Mouse (Mus musculus): ENCODE measurements around the gene Gpn3. TPM values are rescaled to one million over a fixed set of nuclear protein-coding genes. Genes with fewer than 3 reads are reported as not detected.

Gene Gpn3
- polyA plus RNA-seq, 1 experiment: 18.9 TPM

- H3K27me3 ChIP-seq (ENCODE audit: control insufficient read depth, insufficient read depth, insufficient read length): no peaks in the 10 kb centered on the region
- H3K4me3 ChIP-seq: no peak overlapping the region
- no peak overlapping the region for H3ac ChIP-seq (ENCODE audit: control insufficient read depth, insufficient read length)
- no peaks in the 10 kb centered on the region for H3K36me3 ChIP-seq (ENCODE audit: control insufficient read depth, insufficient read depth)
- H3K79me2 ChIP-seq (ENCODE audit: control insufficient read depth, insufficient read depth): no peaks in the 10 kb centered on the region
- no peak for TF ChIP-seq MAX (IDR thresholded peaks at IDR 0.05; ENCODE audit: low read depth)
- no peak for TF ChIP-seq MYOG (IDR thresholded peaks at IDR 0.05; ENCODE audit: control insufficient read depth in 1 of 3, insufficient read depth in 1 of 3, insufficient read length in 2 of 3, low read depth in 2 of 3)
- no peak for TF ChIP-seq TCF3 (IDR thresholded peaks at IDR 0.05; ENCODE audit: insufficient read length, low read depth)
- no peak for TF ChIP-seq REST (IDR thresholded peaks at IDR 0.05; ENCODE audit: insufficient read depth, insufficient read length)
- no peak for TF ChIP-seq E2F4 (IDR thresholded peaks at IDR 0.05; ENCODE audit: insufficient read depth)
- no peak for TF ChIP-seq USF1 (IDR thresholded peaks at IDR 0.05; ENCODE audit: low read depth)
- TF ChIP-seq MYOD1 (IDR thresholded peaks at IDR 0.05; ENCODE audit: control insufficient read depth in 1 of 3, insufficient read length in 2 of 3, low read depth in 2 of 3): no peak
- TF ChIP-seq SRF (IDR thresholded peaks at IDR 0.05; ENCODE audit: control insufficient read depth, insufficient read length, low read depth): no peak
- no peak for TF ChIP-seq POLR2AphosphoS2 (IDR thresholded peaks at IDR 0.05; ENCODE audit: insufficient read length, low read depth)
- no peak for TF ChIP-seq TCF12 (IDR thresholded peaks at IDR 0.05; ENCODE audit: insufficient read depth, poor library complexity, severe bottlenecking)
- TF ChIP-seq POLR2A (IDR thresholded peaks at IDR 0.05; ENCODE audit: insufficient read length, low read depth): no peak
- no peak for TF ChIP-seq CEBPB (IDR thresholded peaks at IDR 0.05; ENCODE audit: insufficient read depth, poor library complexity, severe bottlenecking)
- H3K4me2 ChIP-seq (ENCODE audit: low read depth): no peak overlapping the region
Measured at GRCm38 (mm10) chr5:122327283-122327682, 44.4 kb upstream of the Gpn3 start.

- Histone ChIP-seq H3ac (ENCODE audit: control insufficient read depth, insufficient read length) (no peak overlapping the region), H3K79me2 (ENCODE audit: control insufficient read depth, insufficient read depth) (no peaks in the 10 kb centered on the region), H3K36me3 (ENCODE audit: control insufficient read depth, insufficient read depth) (no peaks in the 10 kb centered on the region), H3K27me3 (ENCODE audit: control insufficient read depth, insufficient read depth, insufficient read length) (no peaks in the 10 kb centered on the region), H3K4me3 (no peak overlapping the region), H3K4me2 (ENCODE audit: low read depth) (no peak overlapping the region)
- TF ChIP-seq TCF3 (IDR thresholded peaks at IDR 0.05; ENCODE audit: insufficient read length, low read depth) (no peak), MYOG (IDR thresholded peaks at IDR 0.05; ENCODE audit: control insufficient read depth in 1 of 3, insufficient read depth in 1 of 3, insufficient read length in 2 of 3, low read depth in 2 of 3) (no peak)
Measured at GRCm38 (mm10) chr5:122330269-122330668, 41.4 kb upstream of the Gpn3 start.

DNA sequence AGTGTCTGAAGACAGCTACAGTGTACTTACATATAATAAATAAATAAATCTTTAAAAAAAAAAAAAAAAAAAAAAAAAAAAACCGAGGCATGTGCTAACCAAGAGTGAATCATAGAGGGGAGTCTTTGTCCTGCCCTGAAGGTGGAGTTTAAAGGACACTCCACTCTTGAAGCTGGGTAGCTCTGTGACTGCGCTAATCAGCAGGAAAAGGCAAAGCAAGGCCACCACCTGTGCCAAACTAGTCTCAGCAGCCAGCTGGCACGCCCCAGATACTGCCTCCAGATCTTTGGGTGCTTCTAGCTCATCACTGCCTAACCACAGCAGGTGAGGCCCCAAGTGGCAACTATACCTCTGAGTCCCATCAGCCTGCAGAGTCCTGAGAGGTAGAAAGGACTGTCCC lies 37.0 kb upstream of the Gpn3 start:
- Histone ChIP-seq H3K4me3 (no peak overlapping the region), H3K79me2 (ENCODE audit: control insufficient read depth, insufficient read depth) (no peaks in the 10 kb centered on the region), H3ac (ENCODE audit: control insufficient read depth, insufficient read length) (no peak overlapping the region), H3K4me2 (ENCODE audit: low read depth) (no peak overlapping the region), H3K27me3 (ENCODE audit: control insufficient read depth, insufficient read depth, insufficient read length) (no peaks in the 10 kb centered on the region), H3K36me3 (ENCODE audit: control insufficient read depth, insufficient read depth) (no peaks in the 10 kb centered on the region)
- TF ChIP-seq MYOD1 (IDR thresholded peaks at IDR 0.05; ENCODE audit: control insufficient read depth in 1 of 3, insufficient read length in 2 of 3, low read depth in 2 of 3) (no peak), TCF3 (IDR thresholded peaks at IDR 0.05; ENCODE audit: insufficient read length, low read depth) (no peak), MYOG (IDR thresholded peaks at IDR 0.05; ENCODE audit: control insufficient read depth in 1 of 3, insufficient read depth in 1 of 3, insufficient read length in 2 of 3, low read depth in 2 of 3) (no peak), TCF12 (IDR thresholded peaks at IDR 0.05; ENCODE audit: insufficient read depth, poor library complexity, severe bottlenecking) (no peak), REST (IDR thresholded peaks at IDR 0.05; ENCODE audit: insufficient read depth, insufficient read length) (no peak), SRF (IDR thresholded peaks at IDR 0.05; ENCODE audit: control insufficient read depth, insufficient read length, low read depth) (no peak), CEBPB (IDR thresholded peaks at IDR 0.05; ENCODE audit: insufficient read depth, poor library complexity, severe bottlenecking) (no peak), E2F4 (IDR thresholded peaks at IDR 0.05; ENCODE audit: insufficient read depth) (no peak), MAX (IDR thresholded peaks at IDR 0.05; ENCODE audit: low read depth) (no peak), USF1 (IDR thresholded peaks at IDR 0.05; ENCODE audit: low read depth) (no peak), POLR2A (IDR thresholded peaks at IDR 0.05; ENCODE audit: insufficient read length, low read depth) (no peak), POLR2AphosphoS2 (IDR thresholded peaks at IDR 0.05; ENCODE audit: insufficient read length, low read depth) (no peak)

- Histone ChIP-seq H3K27me3 (ENCODE audit: control insufficient read depth, insufficient read depth, insufficient read length) (no peaks in the 10 kb centered on the region), H3ac (ENCODE audit: control insufficient read depth, insufficient read length) (no peak overlapping the region), H3K79me2 (ENCODE audit: control insufficient read depth, insufficient read depth) (no peaks in the 10 kb centered on the region), H3K4me3 (no peak overlapping the region), H3K4me2 (ENCODE audit: low read depth) (no peak overlapping the region), H3K36me3 (ENCODE audit: control insufficient read depth, insufficient read depth) (no peaks in the 10 kb centered on the region)
- TF ChIP-seq MYOD1 (IDR thresholded peaks at IDR 0.05; ENCODE audit: control insufficient read depth in 1 of 3, insufficient read length in 2 of 3, low read depth in 2 of 3): no peak
- no peak for TF ChIP-seq POLR2A (IDR thresholded peaks at IDR 0.05; ENCODE audit: insufficient read length, low read depth)
- no peak for TF ChIP-seq REST (IDR thresholded peaks at IDR 0.05; ENCODE audit: insufficient read depth, insufficient read length)
- no peak for TF ChIP-seq MAX (IDR thresholded peaks at IDR 0.05; ENCODE audit: low read depth)
- no peak for TF ChIP-seq SRF (IDR thresholded peaks at IDR 0.05; ENCODE audit: control insufficient read depth, insufficient read length, low read depth)
Measured at GRCm38 (mm10) chr5:122336554-122337294, 35.0 kb upstream of the Gpn3 start.

- no peaks in the 10 kb centered on the region for H3K36me3 ChIP-seq (ENCODE audit: control insufficient read depth, insufficient read depth)
- TF ChIP-seq MYOD1 (IDR thresholded peaks at IDR 0.05; ENCODE audit: control insufficient read depth in 1 of 3, insufficient read length in 2 of 3, low read depth in 2 of 3) (no peak), MYOG (IDR thresholded peaks at IDR 0.05; ENCODE audit: control insufficient read depth in 1 of 3, insufficient read depth in 1 of 3, insufficient read length in 2 of 3, low read depth in 2 of 3) (no peak), MAX (IDR thresholded peaks at IDR 0.05; ENCODE audit: low read depth) (no peak), TCF3 (IDR thresholded peaks at IDR 0.05; ENCODE audit: insufficient read length, low read depth) (no peak), CEBPB (IDR thresholded peaks at IDR 0.05; ENCODE audit: insufficient read depth, poor library complexity, severe bottlenecking) (no peak), REST (IDR thresholded peaks at IDR 0.05; ENCODE audit: insufficient read depth, insufficient read length) (no peak), POLR2A (IDR thresholded peaks at IDR 0.05; ENCODE audit: insufficient read length, low read depth) (no peak), POLR2AphosphoS2 (IDR thresholded peaks at IDR 0.05; ENCODE audit: insufficient read length, low read depth) (no peak), E2F4 (IDR thresholded peaks at IDR 0.05; ENCODE audit: insufficient read depth) (no peak), USF1 (IDR thresholded peaks at IDR 0.05; ENCODE audit: low read depth) (no peak)
- no peak overlapping the region for H3K4me3 ChIP-seq
- no peak overlapping the region for H3ac ChIP-seq (ENCODE audit: control insufficient read depth, insufficient read length)
- H3K27me3 ChIP-seq (ENCODE audit: control insufficient read depth, insufficient read depth, insufficient read length): no peaks in the 10 kb centered on the region
- no peak overlapping the region for H3K4me2 ChIP-seq (ENCODE audit: low read depth)
- H3K79me2 ChIP-seq (ENCODE audit: control insufficient read depth, insufficient read depth): no peaks in the 10 kb centered on the region
Measured at GRCm38 (mm10) chr5:122342874-122343273, 28.8 kb upstream of the Gpn3 start.

All from myocyte (in vitro differentiated cells).